31 mouse cellular contexts compared by ENCODE assay signal in genomic region chr6:24599639-24600038, GRCm38 (mm10). TPM values are rescaled to one million over a fixed set of nuclear protein-coding genes. Genes with fewer than 3 reads are reported as not detected.
DNase-seq lines count a peak whose midpoint lies in the region; ATAC-seq and TF ChIP-seq lines count a peak whose summit lies in the region.
"Had no signal": no experiment of that assay in that cellular context is flagged by ENCODE, and none has a peak within 500 bp of the region (broad histone marks: within the 10 kb centered on the region; RNA-seq: fewer than 3 reads in every experiment).

No protein-coding gene starts in this region.

- H3K9me3 ChIP-seq in liver, embryonic 12.5 days (replicated peaks): no peaks in the 10 kb centered on the region
- H3K9me3 ChIP-seq in heart, embryonic 16.5 days (replicated peaks; ENCODE audit: control insufficient read depth, low read length): no peaks in the 10 kb centered on the region
- H3K9me3 ChIP-seq: embryonic facial prominence, embryonic 13.5 days; forebrain, embryonic 15.5 days; limb, embryonic 15.5 days; neural tube, embryonic 15.5 days; stomach, embryonic 15.5 days had no signal

- no peak overlapping the region for H3K4me3 ChIP-seq in liver, adult 2 months (ENCODE audit: insufficient read depth, low read depth, low read length)
- H3K4me3 ChIP-seq in liver, embryonic 12.5 days: no peak overlapping the region
- peak overlapping the region; percentile 60 for H3K4me3 ChIP-seq in heart, embryonic 16.5 days (ENCODE audit: low read length)
- H3K4me3 ChIP-seq: embryonic facial prominence, embryonic 13.5 days; forebrain, embryonic 15.5 days; limb, embryonic 15.5 days; neural tube, embryonic 15.5 days; stomach, embryonic 15.5 days had no signal

- H3K36me3 ChIP-seq in liver, adult 2 months (ENCODE audit: control insufficient read depth, insufficient read depth, low read length): no peaks in the 10 kb centered on the region
- H3K36me3 ChIP-seq in liver, embryonic 12.5 days: no peaks in the 10 kb centered on the region
- peaks cover 17% of the 10 kb centered on the region for H3K36me3 ChIP-seq in heart, embryonic 16.5 days (ENCODE audit: control insufficient read depth, insufficient read depth)
- H3K36me3 ChIP-seq: embryonic facial prominence, embryonic 13.5 days; forebrain, embryonic 15.5 days; limb, embryonic 15.5 days; neural tube, embryonic 15.5 days; stomach, embryonic 15.5 days had no signal

- no peak overlapping the region for H3K9ac ChIP-seq in liver, adult 2 months (ENCODE audit: low read depth, low read length)
- H3K9ac ChIP-seq in liver, embryonic 12.5 days: no peak overlapping the region
- H3K9ac ChIP-seq in heart, embryonic 16.5 days (ENCODE audit: low read length): peak overlapping the region; percentile 87
- H3K9ac ChIP-seq: embryonic facial prominence, embryonic 13.5 days; forebrain, embryonic 15.5 days; hindbrain, embryonic 14.5 days; limb, embryonic 15.5 days; liver, postnatal 0 days; neural tube, embryonic 15.5 days; stomach, embryonic 15.5 days had no signal

- no peak for TF ChIP-seq CTCF in liver, adult 2 months (IDR thresholded peaks at IDR 0.05; ENCODE audit: low read depth, low read length)

- no peak overlapping the region for H3K4me2 ChIP-seq in liver, embryonic 12.5 days
- peak overlapping the region; percentile 72 for H3K4me2 ChIP-seq in heart, embryonic 16.5 days (ENCODE audit: low read depth, low read length)
- H3K4me2 ChIP-seq: embryonic facial prominence, embryonic 13.5 days; forebrain, embryonic 15.5 days; hindbrain, embryonic 14.5 days; limb, embryonic 15.5 days; neural tube, embryonic 15.5 days; stomach, embryonic 15.5 days had no signal

- H3K4me1 ChIP-seq in liver, adult 2 months (ENCODE audit: control insufficient read depth, insufficient read depth, low read length): peaks cover 15% of the 10 kb centered on the region; the same call in 1 of the 2 replicates
- peaks cover 6% of the 10 kb centered on the region; the same call in 1 of the 2 replicates for H3K4me1 ChIP-seq in liver, embryonic 12.5 days
- H3K4me1 ChIP-seq in heart, embryonic 16.5 days (ENCODE audit: control insufficient read depth, insufficient read depth, low read length): peaks cover 20% of the 10 kb centered on the region
- H3K4me1 ChIP-seq: embryonic facial prominence, embryonic 13.5 days; forebrain, embryonic 15.5 days; limb, embryonic 15.5 days; neural tube, embryonic 15.5 days; stomach, embryonic 15.5 days had no signal

- peak; percentile 95 for DNase-seq in heart, adult 11 months
- no peak for DNase-seq in heart, postnatal 25 days (ENCODE audit: low spot score)
- DNase-seq in liver, adult 2 months (ENCODE audit: extremely low read depth, low read depth, low spot score): peak; percentile 56
- DNase-seq in embryo, embryonic 11 days: no peak
- DNase-seq: adrenal gland, adult 8-10 months; cerebellum, adult 18-20 months; cerebellum, postnatal 14 days; kidney, adult 2 months; kidney, postnatal 10 days; left cerebral cortex, postnatal 4 days; liver, postnatal 0 days; right cerebral cortex, adult 18-20 months; right cerebral cortex, postnatal 4 days; thymus, postnatal 25 days had no signal

- 71% methylated on average over 5 of the region's 5 CpGs for WGBS in liver, adult 2 months
- WGBS in liver, embryonic 12.5 days (ENCODE audit: insufficient replicate concordance): 73% methylated on average over 5 of the region's 5 CpGs
- WGBS in heart, embryonic 16.5 days: 44% methylated on average over 5 of the region's 5 CpGs

- no peak for TF ChIP-seq POLR2A in liver, adult 2 months (IDR thresholded peaks at IDR 0.05; ENCODE audit: extremely low read depth, insufficient read depth, low read length)

- no peaks in the 10 kb centered on the region for H3K27me3 ChIP-seq in liver, adult 2 months (ENCODE audit: control insufficient read depth, insufficient read depth, low read length)
- H3K27me3 ChIP-seq in liver, embryonic 12.5 days (replicated peaks): no peaks in the 10 kb centered on the region
- H3K27me3 ChIP-seq in heart, embryonic 16.5 days (ENCODE audit: control insufficient read depth, insufficient read depth, low read length): no peaks in the 10 kb centered on the region
- H3K27me3 ChIP-seq: embryonic facial prominence, embryonic 13.5 days; forebrain, embryonic 15.5 days; limb, embryonic 15.5 days; neural tube, embryonic 15.5 days; stomach, embryonic 15.5 days had no signal

- H3K79me2 ChIP-seq in liver, adult 2 months (ENCODE audit: control insufficient read depth, insufficient read depth, low read length): no peaks in the 10 kb centered on the region

- H3K27ac ChIP-seq in liver, adult 2 months (replicated peaks; ENCODE audit: insufficient read depth, low read depth, low read length): no peak overlapping the region
- H3K27ac ChIP-seq in liver, embryonic 12.5 days: no peak overlapping the region
- peak overlapping the region; percentile 90 for H3K27ac ChIP-seq in heart, embryonic 16.5 days (ENCODE audit: low read length)
- H3K27ac ChIP-seq: embryonic facial prominence, embryonic 13.5 days; forebrain, embryonic 15.5 days; hindbrain, embryonic 14.5 days; limb, embryonic 15.5 days; macrophage; neural tube, embryonic 15.5 days; stomach, embryonic 15.5 days had no signal

- ATAC-seq in liver, embryonic 12.5 days: no peak
- ATAC-seq in heart, embryonic 16.5 days (replicated peaks; ENCODE audit: extremely low read depth, insufficient read depth, low FRiP score): no peak
- no peak for ATAC-seq in erythroblast, adult 5-6 weeks (replicated peaks; ENCODE audit: low FRiP score, poor library complexity, severe bottlenecking)
- ATAC-seq: forebrain, embryonic 15.5 days; liver, postnatal 0 days; lung, postnatal 0 days had no signal

- intact Hi-C loops in heart, postnatal 25 days (cut with DNase I): loop anchor here (5.0 kb wide), 1 partner anchor 57 kb away; no protein-coding TSS in a partner anchor

RNA-seq across cellular contexts. Expression of gene Lmod2, which starts 2.1 kb away (rescaled TPM):
- 100 to 1,000 TPM; 681 to 701 TPM for total RNA-seq in heart, postnatal 25 days (2021)
- 0.37 TPM in 1 of 2 replicates, not detected in the other for total RNA-seq in liver, adult 2 months (2014; rRNA removed)
- polyA plus RNA-seq in liver, adult 2 months (2012; rRNA removed): not detected in 2 replicates
- not detected in 2 replicates for polyA plus RNA-seq in liver, embryonic 12.5 days (2016; fragmentation: Nextera tagmentation; extraction: Ambion mirVana)
- polyA plus RNA-seq in heart, embryonic 16.5 days (2015; fragmentation: Nextera tagmentation; extraction: Ambion mirVana): 49.6 and 52.6 TPM in 2 replicates
- not detected in 2 replicates for total RNA-seq in erythroblast, adult 5-6 weeks (2015; ENCODE audit: low replicate concordance)
- not detected in 2 replicates for total RNA-seq in erythroblast, adult 5-6 weeks (2017; ENCODE audit: low replicate concordance)
- total RNA-seq: granulocyte monocyte progenitor cell, adult 5-6 weeks; layer of hippocampus, adult 18-20 months; layer of hippocampus, postnatal 14 days; left cerebral cortex, postnatal 4 days; MEL; midbrain, postnatal 0 days had no signal
- polyA plus RNA-seq: forebrain, embryonic 15.5 days; hindbrain, embryonic 14.5 days; intestine, embryonic 14.5 days; macrophage; midbrain, postnatal 0 days had no signal

Comparison
In these comparisons a context has a peak if more than half of its experiments do, and no peak if none do; other contexts are left out.
1. DNase-seq: peak in heart, adult 11 months (single experiment) and liver, adult 2 months (single experiment); none in heart, postnatal 25 days (single experiment) and embryo, embryonic 11 days (single experiment).
2. RNA of gene Lmod2, which starts 2.1 kb away (total RNA-seq): 681 to 701 TPM in heart, postnatal 25 days; 0.37 TPM in liver, adult 2 months and not detected in erythroblast, adult 5-6 weeks; every median in the first group is over 100 times any median in the second.